Mouse (Mus musculus): ENCODE data around the gene Spem1.

Spem1 gene

DNA sequence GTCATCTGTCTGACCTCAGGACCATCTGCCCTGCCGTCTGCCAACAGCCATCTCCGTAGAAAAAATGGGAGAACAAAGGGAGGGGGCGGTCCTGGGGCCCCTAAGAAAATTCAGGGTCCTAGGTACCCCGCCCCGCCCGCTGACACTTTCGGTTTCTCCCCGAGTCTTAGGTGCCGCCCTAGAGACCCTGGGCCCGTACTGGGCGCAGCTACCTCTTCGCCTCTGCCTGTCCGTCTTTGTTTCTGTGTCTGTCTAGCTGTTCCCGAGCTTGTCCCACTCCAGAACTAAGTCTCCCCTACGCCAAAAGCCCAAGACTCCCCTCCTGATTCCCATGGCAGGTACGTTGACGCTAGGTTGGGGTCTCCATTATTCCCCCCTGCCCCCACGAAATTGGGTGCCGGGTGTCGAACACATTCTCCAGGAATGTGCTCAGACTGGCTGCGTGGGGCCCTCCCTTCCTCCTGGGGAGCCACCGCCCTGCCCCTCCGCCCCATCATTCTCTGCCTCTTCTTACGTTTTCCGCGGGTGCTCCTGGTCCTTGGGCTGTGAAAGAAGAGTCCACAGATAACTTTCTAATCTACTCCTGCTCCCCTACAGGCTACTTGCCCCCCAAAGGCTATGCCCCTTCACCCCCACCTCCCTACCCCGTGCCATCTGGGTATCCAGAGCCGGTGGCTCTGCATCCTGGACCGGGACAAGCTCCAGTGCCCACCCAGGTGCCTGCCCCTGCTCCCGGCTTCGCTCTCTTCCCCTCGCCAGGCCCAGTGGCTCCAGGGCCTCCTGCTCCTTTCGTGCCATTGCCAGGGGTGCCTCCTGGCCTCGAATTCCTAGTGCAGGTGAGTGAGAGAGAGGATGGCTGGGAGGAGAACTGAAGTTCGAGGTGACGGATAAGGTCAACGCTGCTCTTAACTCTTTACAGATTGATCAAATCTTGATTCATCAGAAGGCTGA is 25.0 kb upstream of the Spem1 start:
- CTCF ChIA-PET, result interaction anchor here in 2 of 4 experiments (0.6 to 1.2 kb wide), 4 partner anchors 9 to 42 kb away, joined by 3 to 4 read pairs (median 4); partner anchors contain the start of genes Nlgn2 (in 1 of the 2), Tmem102 (in 1 of the 2) and Tmem256 (in 1 of the 2)

GRCm38 (mm10) chr11:69846198-69846680 is 24.3 kb upstream of the Spem1 start, which contains the start of gene Plscr3:
Plscr3 (plus strand) TSS chr11:69846376.
- POLR2A ChIA-PET, result interaction anchor here (0.9 to 2.4 kb wide), 11 partner anchors 8 to 89 kb away, joined by 3 to 13 read pairs (median 4); partner anchors contain the start of genes Tmem256 (in 4 of the 4), Nlgn2 (in 3 of the 4) and Tnk1 (in 2 of the 4)

More for the DNA sequence above, 25.0 kb upstream of the Spem1 start:
- POLR2A ChIA-PET, result interaction anchor here (0.6 to 2.4 kb wide), 16 partner anchors 8 to 174 kb away, joined by 3 to 13 read pairs (median 4); partner anchors contain the start of genes Tmem256 (in 4 of the 4), Nlgn2 (in 3 of the 4), Tnk1 (in 2 of the 4) and Eif5a (in 1 of the 4)

GRCm38 (mm10) chr11:69838714-69839104 is 16.7 kb upstream of the Spem1 start:
- ChIA-PET POLR2A (interaction anchor here in 3 of 4 experiments (0.6 to 4.2 kb wide), 79 partner anchors 8 to 470 kb away, joined by 3 to 83 read pairs (median 9); partner anchors contain the start of genes Eif5a (in 3 of the 3), Tmem102 (in 3 of the 3), 2810408A11Rik (in 2 of the 3) and Ctdnep1 (in 2 of the 3)), CTCF (interaction anchor here in 2 of 4 experiments (1.1 to 1.9 kb wide), 10 partner anchors 8 to 363 kb away, joined by 3 to 16 read pairs (median 4); partner anchors contain the start of gene Tmem95 (in 1 of the 2))

More at GRCm38 (mm10) chr11:69846198-69846680, 24.3 kb upstream of the Spem1 start, which contains the start of gene Plscr3:
- CTCF ChIA-PET, result interaction anchor here in 1 of 4 experiments (0.6 to 1.0 kb wide), 2 partner anchors 17 to 40 kb away, joined by 3 to 4 read pairs; no protein-coding TSS in a partner anchor

GRCm38 (mm10) chr11:69837952-69838713 is 16.2 kb upstream of the Spem1 start, which contains the start of gene Tmem256:
Tmem256 (plus strand) TSS chr11:69838514.
- CTCF ChIA-PET, result interaction anchor here in 3 of 4 experiments (0.5 to 1.9 kb wide), 22 partner anchors 9 to 809 kb away, joined by 3 to 16 read pairs (median 4); partner anchors contain the start of genes 2810408A11Rik (in 1 of the 3), Fxr2 (in 1 of the 3), Neurl4 (in 1 of the 3) and Rnf167 (in 1 of the 3)
- POLR2A ChIA-PET, result interaction anchor here (0.6 to 4.2 kb wide), 128 partner anchors 9 to 809 kb away, joined by 3 to 83 read pairs (median 5); partner anchors contain the start of genes Eif5a (in 3 of the 4), Tmem102 (in 3 of the 4), Tnk1 (in 3 of the 4) and 2810408A11Rik (in 2 of the 4)

DNA sequence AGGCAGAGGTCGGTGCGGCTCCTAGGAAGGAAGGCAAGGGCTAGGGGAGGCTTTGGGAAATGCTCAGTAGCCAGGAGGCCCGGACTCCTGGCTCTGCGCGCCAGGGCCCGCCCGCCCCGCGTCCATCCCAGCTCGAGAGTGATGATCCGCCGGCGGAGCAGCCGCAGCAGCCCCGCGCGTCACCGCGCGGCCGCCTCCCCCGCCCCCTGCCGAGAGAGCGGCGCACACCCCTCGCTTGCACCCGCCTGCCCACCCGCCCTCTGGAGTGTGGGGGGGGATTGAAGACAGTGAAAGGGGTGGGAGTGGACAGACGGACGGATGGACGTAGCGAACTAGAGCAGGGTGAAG is 15.6 kb upstream of the Spem1 start, which contains the start of gene Nlgn2:
Gene Nlgn2, minus strand, starts transcription at position 181 of the 348 bp plus-strand sequence.
- ChIA-PET POLR2A (interaction anchor here (0.6 to 4.2 kb wide), 123 partner anchors 9 to 809 kb away, joined by 3 to 83 read pairs (median 5); partner anchors contain the start of genes Eif5a (in 3 of the 4), Tmem102 (in 3 of the 4), Tnk1 (in 3 of the 4) and 2810408A11Rik (in 2 of the 4)), CTCF (interaction anchor here in 2 of 4 experiments (0.6 to 1.9 kb wide), 24 partner anchors 9 to 809 kb away, joined by 3 to 16 read pairs (median 4); partner anchors contain the start of genes 2810408A11Rik (in 1 of the 2), Fxr2 (in 1 of the 2), Neurl4 (in 1 of the 2) and Rnf167 (in 1 of the 2))

DNA sequence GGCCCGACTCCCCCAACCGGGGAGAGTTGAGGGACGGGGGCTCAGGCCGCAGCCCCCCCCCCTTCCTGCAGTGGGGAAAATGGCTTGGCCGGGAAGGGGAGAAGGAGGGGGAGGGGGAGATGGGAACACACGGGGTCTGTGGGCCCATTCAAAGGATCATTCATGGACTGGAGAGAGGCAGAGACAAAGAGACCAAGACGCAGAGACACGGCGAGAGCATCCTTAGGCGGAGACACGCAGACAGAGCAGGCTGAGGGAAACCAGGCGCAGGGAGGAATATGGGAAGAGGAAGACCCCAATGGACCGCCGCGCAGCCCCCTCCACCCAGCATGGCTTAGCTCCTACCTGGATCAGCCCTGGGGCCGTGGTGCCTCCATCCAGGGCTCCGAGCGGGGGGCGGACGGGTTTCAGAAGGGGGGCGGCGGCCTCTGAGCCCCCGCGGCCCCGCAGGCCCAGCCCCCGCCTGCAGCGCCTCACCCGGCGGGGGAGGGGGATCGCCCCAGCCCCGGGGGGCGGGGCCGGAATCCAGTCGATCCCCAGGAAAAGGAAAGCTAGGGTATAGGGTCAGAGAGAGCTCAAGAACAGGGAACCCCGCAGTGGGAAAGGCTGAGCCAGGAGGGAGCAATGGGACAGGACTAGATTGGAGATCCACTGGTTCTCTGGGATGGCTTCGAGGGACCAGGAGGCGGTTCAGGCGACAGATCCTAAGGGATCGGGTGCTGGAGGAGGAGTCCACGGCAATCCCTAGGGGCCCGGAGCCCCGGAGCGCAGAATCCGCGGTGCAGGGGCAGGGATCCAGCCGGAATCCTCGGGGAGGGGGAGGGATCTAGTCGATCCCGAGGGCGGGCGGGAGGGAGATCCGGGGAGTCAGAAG is 15.0 kb upstream of the Spem1 start:
- ChIA-PET CTCF (interaction anchor here (0.5 to 1.9 kb wide), 19 partner anchors 8 to 695 kb away, joined by 3 to 16 read pairs (median 4); partner anchors contain the start of genes 2810408A11Rik (in 1 of the 4), Fxr2 (in 1 of the 4), Neurl4 (in 1 of the 4) and Tmem95 (in 1 of the 4)), POLR2A (interaction anchor here (0.6 to 4.2 kb wide), 73 partner anchors 8 to 778 kb away, joined by 3 to 83 read pairs (median 6); partner anchors contain the start of genes Tmem102 (in 3 of the 4), 2810408A11Rik (in 2 of the 4), Eif5a (in 2 of the 4) and Fgf11 (in 2 of the 4))

- ChIA-PET CTCF (no interaction called here), POLR2A (interaction anchor here in 2 of 4 experiments (1.3 to 4.2 kb wide), 7 partner anchors 35 to 98 kb away, joined by 3 to 83 read pairs (median 25); partner anchors contain the start of genes Fgf11 (in 2 of the 2), Polr2a (in 1 of the 2) and Tmem95 (in 1 of the 2))
These were observed 14.0 kb upstream of the Spem1 start for GRCm38 (mm10) chr11:69835966-69836335.

GRCm38 (mm10) chr11:69835326-69835965 is 13.5 kb upstream of the Spem1 start:
- ChIA-PET CTCF (no interaction called here), POLR2A (interaction anchor here in 2 of 4 experiments (1.2 to 3.5 kb wide), 5 partner anchors 10 to 72 kb away, joined by 3 to 83 read pairs (median 7); partner anchors contain the start of genes Fgf11 (in 1 of the 2) and Tmem95 (in 1 of the 2))

- ChIA-PET CTCF (interaction anchor here in 1 of 4 experiments (1.1 kb wide), 1 partner anchor 28 kb away, joined by 3 read pairs; the partner anchor contains the start of gene Tmem102), POLR2A (interaction anchor here in 3 of 4 experiments (0.7 to 2.8 kb wide), 32 partner anchors 8 to 168 kb away, joined by 3 to 14 read pairs (median 4); partner anchors contain the start of genes Tmem102 (in 2 of the 3), 2810408A11Rik (in 1 of the 3), Cd68 (in 1 of the 3) and Fgf11 (in 1 of the 3))
These were observed 12.1 kb upstream of the Spem1 start for GRCm38 (mm10) chr11:69834001-69834549.

GRCm38 (mm10) chr11:69833554-69833953 is 11.6 kb upstream of the Spem1 start:
- CTCF ChIA-PET, result interaction anchor here in 1 of 4 experiments (1.1 kb wide), 1 partner anchor 28 kb away, joined by 3 read pairs; the partner anchor contains the start of gene Tmem102

GRCm38 (mm10) chr11:69828832-69829231 is 6.9 kb upstream of the Spem1 start:
- CTCF ChIA-PET, result interaction anchor here in 2 of 4 experiments (0.6 to 1.2 kb wide), 4 partner anchors 9 to 238 kb away, joined by 3 to 6 read pairs (median 4); partner anchors contain the start of genes Nlgn2 (in 1 of the 2) and Tmem256 (in 1 of the 2)
- POLR2A ChIA-PET, result interaction anchor here in 3 of 4 experiments (0.7 to 2.0 kb wide), 20 partner anchors 9 to 92 kb away, joined by 3 to 14 read pairs (median 4); partner anchors contain the start of genes Tmem256 (in 3 of the 3), Nlgn2 (in 2 of the 3) and Tmem102 (in 2 of the 3)

More at GRCm38 (mm10) chr11:69833554-69833953, 11.6 kb upstream of the Spem1 start:
- POLR2A ChIA-PET, result interaction anchor here (0.7 to 2.8 kb wide), 35 partner anchors 8 to 168 kb away, joined by 3 to 14 read pairs (median 4); partner anchors contain the start of genes Tmem102 (in 2 of the 4), 2810408A11Rik (in 1 of the 4), Cd68 (in 1 of the 4) and Eif5a (in 1 of the 4)

GRCm38 (mm10) chr11:69823456-69823855 is 1.5 kb upstream of the Spem1 start:
- ChIA-PET POLR2A (interaction anchor here in 2 of 4 experiments (0.6 to 1.2 kb wide), 3 partner anchors 8 to 18 kb away, joined by 3 read pairs; partner anchors contain the start of genes Gm39566 (in 1 of the 2) and Tmem102 (in 1 of the 2)), CTCF (interaction anchor here in 1 of 4 experiments (0.6 kb wide), 1 partner anchor 702 kb away, joined by 3 read pairs; no protein-coding TSS in a partner anchor)

GRCm38 (mm10) chr11:69818871-69819270 is 3.1 kb downstream of the Spem1 start:
- CTCF ChIA-PET, result interaction anchor here in 1 of 4 experiments (1.3 kb wide), 1 partner anchor 19 kb away, joined by 4 read pairs; the partner anchor contains the start of genes Nlgn2 and Tmem256
- POLR2A ChIA-PET, result interaction anchor here in 1 of 4 experiments (0.7 to 1.5 kb wide), 2 partner anchors 9 to 34 kb away, joined by 3 read pairs; no protein-coding TSS in a partner anchor

DNA sequence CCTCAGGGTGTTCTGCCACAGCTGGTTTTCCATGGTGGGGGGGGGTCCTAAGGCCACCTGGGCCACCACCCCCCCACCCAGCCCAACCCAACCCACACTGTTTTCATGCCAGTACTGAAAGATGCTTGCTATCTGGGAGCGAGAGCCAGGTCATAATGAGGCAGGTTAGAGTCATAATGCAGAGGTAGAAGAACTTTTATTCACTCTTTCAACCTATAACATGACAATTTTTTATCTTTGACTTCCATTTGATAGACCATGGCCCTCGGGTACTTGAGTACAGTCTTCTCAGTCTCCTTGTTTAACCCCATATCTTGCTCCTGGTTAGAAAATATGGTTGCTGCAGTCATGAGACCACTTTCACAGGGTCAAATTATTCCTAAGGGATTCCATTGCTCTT is 3.6 kb downstream of the Spem1 start, which contains the start of gene Spem2:
Gene Spem2, minus strand, starts transcription at position 101 of the 400 bp plus-strand sequence.
- POLR2A ChIA-PET, result interaction anchor here in 2 of 4 experiments (1.5 to 5.4 kb wide), 3 partner anchors 13 to 34 kb away, joined by 3 to 54 read pairs (median 23); partner anchors contain the start of genes Tmem102 (in 2 of the 2) and Fgf11 (in 1 of the 2)
- CTCF ChIA-PET, result no interaction called here

Measured in embryonic stem cell, embryonic (primary cell).